Mouse (Mus musculus): Measurements from ENCODE around the gene Uevld.
"Not testable (repeated sequence)": the region's sequence is repeated elsewhere in the genome, so short reads cannot be mapped to it uniquely, and the experiment has no call there.

The Uevld gene

DNA sequence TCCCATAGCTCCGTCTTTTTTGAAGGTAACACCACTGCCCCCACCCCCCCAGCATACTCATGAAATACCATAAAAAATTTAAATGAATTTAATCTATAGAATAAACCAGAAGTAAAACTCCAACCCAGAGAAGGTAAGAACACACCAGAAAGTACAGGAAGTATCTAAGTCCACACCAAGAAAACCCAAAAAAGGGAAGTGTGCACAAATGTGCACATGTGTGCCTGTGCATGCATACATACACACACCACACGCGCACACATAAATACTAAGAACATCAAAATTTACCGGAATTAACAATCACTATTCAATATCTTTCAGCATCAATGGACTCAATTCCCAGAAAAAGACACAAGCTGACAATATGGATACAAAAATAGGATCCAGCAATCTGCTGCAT is 11.6 kb upstream of the Uevld start:
- DNase-seq (ENCODE audit: low spot score in 2 of 2) = no peak

DNA sequence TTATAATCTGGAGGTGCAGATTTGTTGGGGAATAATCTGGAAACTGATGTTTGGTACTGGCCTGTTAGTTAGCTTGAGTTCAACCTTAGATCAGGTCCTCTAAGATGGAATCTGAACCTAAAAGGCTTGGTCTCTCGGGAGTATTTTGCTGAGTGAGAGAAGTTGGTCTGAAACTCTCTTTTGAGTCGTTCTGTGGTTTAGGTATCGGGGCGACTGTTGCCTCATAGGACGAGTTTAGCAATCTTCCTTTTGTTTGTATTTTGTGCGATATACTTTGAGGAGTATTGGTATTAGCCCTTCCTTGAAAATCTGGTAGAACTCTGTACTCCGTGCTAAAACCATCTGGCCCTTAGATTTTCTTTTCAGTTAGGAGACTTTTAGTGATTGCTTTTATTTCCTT is 5.7 kb upstream of the Uevld start:
- DNase-seq (ENCODE audit: low spot score in 2 of 2) = no peak

DNA sequence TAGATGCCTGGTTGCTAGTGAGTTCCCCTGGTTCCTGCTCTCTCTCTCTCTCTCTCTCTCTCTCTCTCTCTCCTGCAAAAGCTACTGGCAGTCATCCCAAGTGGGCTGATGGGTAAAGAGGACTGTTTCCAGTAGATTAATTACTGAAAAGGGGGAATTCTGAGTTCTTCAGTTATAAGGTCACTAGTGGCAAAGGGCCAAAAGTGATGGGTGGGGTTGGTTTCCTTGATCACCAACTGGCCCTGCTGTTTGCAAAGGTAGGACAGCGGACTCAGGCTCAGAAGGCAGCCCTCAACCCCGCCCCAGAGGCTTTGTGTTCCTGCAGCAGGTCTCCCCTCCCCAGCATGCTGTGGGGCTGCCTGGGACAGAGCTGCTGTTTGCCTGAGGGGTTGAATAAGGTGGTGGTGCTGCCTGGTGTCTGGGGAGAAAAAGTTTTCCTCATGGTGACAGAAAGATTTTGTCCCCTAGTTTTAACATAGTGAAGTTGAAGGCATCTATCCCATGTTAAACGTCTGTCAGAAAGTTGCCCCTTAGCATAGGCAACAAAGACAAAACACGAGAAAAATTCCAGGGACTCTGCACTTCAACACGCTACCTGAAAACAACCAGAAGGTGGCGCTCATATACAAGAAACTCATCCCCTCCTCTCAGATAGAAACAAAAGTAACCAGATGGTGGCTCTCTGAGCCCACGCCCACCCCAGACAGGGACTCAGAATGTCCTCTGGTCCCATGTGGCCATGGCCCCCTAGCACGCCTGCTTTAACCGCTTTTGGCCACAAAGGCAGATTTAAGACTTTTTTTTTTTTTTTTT is 4.7 kb upstream of the Uevld start:
- DNase-seq (ENCODE audit: low spot score in 2 of 2) = peak; percentile 56 to 70

DNA sequence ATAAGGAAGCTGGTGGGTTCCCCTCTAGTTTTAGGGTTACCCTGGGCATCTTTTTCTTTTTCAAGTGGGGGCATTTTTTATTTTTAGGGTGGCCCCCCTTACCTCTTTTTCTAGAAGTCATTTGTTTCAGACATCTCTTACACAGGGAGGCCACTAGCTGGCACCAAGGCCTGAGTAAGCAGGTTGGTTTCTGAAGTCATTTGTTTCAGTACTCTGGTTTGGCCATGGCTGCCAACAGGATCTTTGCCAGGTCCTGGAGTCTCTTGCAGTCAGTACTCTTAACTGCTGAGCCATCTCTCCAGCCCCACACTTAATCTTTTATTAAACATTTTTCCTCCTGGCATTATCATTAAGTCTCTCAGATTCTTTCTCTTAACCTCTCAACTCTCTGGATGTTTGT is 3.8 kb upstream of the Uevld start:
- no peak for DNase-seq (ENCODE audit: low spot score in 2 of 2)

DNA sequence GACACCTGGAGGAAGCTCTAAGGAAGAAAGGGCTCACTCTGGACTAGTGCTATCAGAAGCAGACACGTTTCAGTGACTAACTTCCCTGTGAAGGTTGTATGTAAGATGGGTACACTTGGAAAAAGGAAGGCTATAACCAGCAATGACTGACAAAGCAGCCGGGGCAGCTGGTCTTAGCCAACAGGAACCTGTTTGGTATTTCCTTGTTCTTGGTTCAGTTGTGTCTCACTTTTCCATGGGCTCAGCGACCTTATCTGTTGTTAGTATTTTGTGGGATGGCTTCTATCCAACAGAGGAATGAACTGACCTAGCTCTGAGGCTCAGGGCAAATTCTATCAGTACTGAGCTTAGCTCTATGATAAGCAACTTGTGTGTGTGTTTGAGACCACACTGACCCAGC is 2.7 kb upstream of the Uevld start:
- no peak for DNase-seq (ENCODE audit: low spot score in 2 of 2)

DNA sequence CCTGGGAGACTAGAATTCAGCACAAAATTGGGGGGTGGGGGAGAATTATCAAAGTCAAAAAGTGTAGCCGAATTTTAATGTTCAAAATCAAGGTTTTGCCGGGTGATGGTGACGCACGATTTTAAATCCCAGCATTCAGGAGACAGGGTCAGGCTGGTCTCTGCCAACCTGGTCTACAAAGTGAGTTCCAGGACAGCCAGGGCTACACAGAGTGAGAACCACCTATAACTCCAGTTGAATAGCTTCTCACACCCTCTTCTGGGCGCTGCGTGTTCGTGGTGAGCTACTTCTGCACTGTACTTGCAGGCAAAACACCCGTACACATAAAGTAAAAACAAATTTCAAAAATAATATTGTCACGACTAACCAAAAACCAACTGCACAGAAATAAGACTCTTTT is 526 bp upstream of the Uevld start:
- DNase-seq (ENCODE audit: low spot score in 2 of 2) = no peak

DNA sequence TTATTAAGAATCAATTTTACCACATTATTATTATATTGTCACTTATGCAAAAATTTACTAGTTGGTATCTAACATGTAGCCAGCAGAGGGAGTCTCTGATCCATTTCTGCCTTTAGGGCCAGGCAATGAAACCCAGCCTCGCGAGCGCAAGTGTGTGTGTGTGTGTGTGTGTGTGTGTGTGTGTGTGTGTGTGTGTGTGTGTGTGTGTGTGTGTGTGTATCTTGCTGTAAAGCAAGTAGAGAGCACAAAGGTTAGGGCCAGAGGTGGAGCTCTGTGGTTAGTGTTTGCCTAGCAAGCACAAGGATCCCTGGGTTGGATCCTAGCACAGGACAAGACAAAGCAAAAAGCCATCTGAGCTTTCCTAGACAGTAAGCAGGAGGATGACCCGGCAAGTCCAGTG is 22.5 kb downstream of the Uevld start:
- peak in 1 of 2 experiments; percentile 34 for DNase-seq (ENCODE audit: low spot score in 2 of 2)

DNA sequence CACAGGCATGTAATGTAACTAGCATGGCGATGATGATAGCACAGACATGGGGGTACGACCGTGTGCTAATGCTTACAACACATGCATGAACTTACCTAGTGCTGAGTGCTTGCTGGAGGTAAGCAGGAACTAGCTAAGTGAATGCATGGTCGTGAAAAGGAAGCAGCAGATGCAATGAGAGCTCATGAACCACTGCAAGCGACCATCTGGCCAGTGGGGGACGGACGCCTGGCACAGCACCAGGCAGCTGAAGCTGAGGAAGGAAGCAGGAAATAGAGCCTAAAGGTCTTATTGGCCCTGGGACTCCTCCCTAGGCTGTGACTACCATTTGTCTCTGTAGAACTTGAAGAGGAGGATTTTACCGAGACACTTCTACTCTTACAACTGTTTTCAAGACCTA is 23.5 kb downstream of the Uevld start:
- no peak for DNase-seq (ENCODE audit: low spot score in 2 of 2)

DNA sequence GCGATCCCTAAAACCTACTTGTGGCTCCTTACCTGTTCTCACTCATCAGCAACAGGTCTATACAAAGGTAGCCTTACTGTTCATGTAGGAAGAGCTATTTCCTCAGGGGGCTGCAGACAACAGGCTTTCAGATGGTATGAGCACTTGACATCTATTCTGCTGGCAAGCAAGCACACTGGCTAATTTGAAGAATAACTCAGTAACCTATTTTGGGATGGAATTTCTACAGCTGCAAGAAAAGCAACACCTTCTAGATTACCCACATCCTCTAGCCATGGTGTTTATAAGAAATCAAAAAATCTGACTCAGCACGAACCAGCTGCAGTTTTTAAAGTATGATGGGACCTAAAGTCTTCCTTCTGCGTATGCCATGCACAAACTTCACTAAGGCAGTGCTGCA is 27.0 kb downstream of the Uevld start:
- no peak for DNase-seq (ENCODE audit: low spot score in 2 of 2)

DNA sequence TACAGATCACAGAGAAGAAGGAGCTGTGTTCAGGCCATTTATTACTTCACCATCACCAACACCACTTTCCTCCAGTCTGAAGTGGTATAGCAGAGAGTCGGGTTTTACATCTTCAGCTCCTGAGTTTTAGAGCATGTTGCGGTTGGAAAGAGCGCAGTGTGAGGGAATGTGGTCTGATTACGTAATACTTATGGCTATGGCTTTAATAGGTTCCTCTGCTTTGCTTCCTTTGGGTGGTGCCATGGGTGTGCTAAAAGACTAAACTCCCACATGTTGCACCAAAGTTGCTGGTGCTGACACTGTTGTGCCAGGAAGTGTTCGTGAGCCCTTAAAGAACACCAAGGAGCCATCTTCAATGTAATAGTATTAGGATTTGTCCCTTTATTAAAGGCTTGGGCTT is 30.0 kb downstream of the Uevld start:
- no peak for DNase-seq (ENCODE audit: low spot score in 2 of 2)

DNA sequence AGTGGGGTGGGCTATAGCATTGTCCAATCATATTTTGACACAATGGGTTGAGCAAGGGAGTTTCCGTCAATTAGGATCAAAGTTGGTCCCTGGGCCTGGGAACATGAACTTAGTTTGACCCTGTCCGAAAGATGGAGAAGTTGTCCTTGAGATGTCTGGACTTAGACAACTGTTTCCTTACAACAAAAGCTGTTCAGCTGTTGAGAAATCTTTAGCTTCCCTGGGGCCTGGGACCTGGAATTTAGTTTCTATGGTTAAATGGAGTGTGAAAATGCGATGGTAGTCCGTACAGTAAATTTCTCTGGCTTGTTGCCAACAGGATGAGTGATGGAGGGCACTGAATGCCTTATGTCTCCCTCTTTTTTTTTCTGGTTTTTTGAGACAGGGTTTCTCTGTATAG is 36.3 kb downstream of the Uevld start:
- no peak for DNase-seq (ENCODE audit: low spot score in 2 of 2)

DNA sequence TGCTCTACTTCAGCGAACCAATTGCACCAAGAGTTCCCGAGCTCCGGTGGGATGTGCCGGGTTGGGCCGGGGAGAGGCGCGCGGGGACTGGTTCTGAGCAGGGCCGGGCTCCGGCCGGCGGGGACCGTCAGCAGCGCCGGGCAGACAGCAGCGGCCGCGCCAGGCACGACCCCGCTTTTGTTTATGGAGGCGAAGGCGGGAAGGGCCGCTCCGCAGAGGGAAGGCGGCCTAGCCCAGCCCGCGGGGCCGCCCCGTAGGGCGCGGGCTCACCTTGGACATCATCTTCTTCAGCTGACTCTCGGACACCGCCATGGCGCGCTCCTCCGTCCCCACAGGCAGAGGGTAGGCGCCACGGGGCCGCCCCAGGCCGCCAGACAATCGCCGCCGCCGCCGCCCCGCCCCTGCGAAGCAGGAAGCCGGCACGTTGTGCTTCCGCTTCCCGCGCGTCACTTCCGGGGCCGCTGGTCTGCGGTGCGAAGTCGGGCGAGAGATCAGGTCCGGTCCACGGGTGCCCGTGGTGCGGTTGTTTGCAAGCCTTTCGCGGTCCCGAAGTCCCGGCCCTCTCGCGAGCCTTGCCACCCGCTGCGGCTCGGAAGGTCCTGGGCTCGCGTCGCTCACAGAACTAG is 38.7 kb downstream of the Uevld start, which contains the start of gene Tsg101:
Gene Tsg101, minus strand, starts transcription at position 419 of the 626 bp plus-strand sequence.
- DNase-seq (ENCODE audit: low spot score in 2 of 2) = peak; percentile 92

DNA sequence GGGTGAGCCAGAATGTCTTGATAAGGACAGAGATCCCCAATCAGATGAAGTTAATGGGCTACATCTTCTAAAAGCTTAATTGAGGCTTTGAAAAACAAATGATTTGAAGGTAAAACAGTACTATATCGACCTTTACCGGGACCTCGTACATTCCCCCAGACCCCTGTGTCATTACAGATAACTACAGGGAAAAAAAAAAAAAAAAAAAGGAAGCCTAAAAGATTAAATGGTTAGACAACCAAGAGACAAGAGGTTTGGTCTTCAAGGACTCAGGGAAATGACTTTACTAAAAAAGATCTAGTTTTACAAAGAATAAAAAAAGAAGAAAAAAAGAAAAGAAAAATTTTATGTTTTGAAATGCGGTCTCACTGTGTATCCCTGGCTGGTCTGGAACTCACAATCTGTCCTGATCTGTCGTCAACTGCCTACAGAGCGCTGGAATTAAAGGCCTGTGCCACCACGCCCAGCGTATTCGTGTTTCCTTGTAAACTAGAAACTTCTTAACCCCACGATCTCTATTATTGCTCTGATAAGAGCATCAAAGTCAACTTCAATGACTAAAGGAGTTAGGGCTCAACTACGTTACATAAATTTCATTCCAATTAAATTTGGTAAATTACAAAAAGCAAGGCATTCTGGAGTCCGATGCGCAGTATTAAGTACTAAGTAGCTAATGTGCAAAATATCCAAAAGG is 39.5 kb downstream of the Uevld start:
- DNase-seq (ENCODE audit: low spot score in 2 of 2) = no peak

DNA sequence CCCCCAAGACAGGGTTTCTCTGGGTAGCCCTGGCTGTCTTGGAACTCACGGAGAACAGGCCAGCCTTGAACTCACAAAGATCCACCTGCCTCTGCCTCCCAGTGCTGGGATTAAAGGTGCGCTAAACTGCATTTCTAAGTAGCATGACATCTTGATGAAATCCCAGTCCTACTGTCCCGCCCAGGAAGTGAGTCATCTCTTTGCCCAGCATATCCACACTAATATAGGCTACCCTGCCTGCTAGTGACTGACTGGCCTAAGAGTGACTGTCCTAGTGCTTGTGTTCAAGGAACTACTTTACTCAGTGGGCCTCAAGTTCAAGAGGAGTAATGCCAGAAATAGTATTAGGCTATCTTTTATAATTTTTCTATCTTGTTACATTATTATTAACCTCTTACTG is 42.0 kb downstream of the Uevld start:
- no peak for DNase-seq (ENCODE audit: low spot score in 2 of 2)

DNA sequence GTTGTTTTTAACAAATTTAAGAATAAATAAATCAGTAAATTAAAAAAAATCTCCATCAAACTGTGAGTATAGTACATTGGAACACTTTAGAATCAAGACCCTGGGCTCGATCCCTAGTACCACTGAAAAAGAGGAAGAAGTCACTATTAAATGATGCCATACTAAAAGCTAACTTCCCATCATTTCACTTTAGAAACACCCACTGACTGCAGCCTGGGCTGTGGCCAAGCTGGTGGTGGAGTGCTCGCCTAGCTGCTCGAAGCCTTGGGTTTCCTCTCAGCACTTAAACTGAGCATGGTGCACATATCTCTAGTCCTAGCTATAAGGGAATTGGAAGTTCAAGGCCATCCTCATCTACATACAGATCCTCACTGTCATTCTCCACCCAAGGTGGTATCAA is 47.1 kb downstream of the Uevld start:
- no peak for DNase-seq (ENCODE audit: low spot score in 2 of 2)

DNA sequence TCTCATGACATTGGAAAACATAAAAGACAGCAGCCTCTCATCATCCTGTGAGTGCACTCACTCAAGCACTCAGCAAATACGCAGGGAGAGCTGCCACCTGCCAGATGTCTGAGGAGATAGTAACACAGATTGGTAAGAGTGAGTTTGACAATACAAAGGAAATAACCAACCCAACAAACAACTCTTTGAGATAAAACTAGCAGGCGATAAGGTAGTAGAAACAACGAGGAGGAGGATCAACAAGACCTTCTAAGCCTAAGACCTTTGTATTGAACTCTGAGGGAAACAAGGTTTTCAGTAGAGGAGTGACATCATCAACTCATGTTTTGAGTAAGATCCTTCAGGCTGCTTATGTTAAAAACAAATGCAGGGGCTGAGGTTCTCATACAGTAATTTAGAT is 59.0 kb downstream of the Uevld start:
- no peak for DNase-seq (ENCODE audit: low spot score in 2 of 2)

DNA sequence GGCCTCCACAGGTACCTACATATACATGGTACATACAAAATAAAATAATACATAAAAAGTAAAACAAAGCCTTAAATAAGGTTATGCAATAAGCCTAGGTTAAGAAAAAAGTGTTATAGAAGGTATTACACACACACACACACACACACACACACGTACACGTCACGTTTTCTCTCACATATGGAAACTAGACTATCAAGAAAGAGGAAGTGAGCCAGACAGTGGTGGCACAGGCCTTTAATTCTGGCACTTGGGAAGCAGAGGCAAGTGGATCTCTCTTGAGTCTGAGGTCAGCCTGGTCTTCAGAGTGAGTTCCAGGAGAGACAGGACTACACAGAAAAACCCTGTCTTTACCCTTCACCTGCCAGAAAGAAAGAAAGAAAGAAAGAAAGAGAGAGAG is 62.8 kb downstream of the Uevld start:
- peak in 1 of 2 experiments; percentile 39 for DNase-seq (ENCODE audit: low spot score in 2 of 2)

DNA sequence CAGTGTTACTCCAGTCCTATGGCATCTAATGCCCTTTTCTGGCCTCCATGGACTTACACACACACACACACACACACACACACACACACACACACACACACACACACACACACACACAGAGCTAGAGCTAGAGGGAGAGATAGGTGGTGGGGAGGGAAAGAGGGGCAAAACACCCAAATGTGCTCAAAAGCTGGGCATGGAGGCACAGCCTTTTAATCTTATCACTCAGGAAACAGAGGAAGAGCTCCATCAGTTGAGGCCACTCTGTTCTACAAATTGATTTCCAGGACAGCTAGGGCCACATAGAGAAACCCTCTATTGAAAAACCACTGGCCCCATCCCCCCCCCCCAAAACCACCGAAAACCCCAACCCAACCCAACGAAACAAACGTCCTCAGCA is 75.0 kb downstream of the Uevld start:
- DNase-seq (ENCODE audit: low spot score in 2 of 2) = no peak

DNA sequence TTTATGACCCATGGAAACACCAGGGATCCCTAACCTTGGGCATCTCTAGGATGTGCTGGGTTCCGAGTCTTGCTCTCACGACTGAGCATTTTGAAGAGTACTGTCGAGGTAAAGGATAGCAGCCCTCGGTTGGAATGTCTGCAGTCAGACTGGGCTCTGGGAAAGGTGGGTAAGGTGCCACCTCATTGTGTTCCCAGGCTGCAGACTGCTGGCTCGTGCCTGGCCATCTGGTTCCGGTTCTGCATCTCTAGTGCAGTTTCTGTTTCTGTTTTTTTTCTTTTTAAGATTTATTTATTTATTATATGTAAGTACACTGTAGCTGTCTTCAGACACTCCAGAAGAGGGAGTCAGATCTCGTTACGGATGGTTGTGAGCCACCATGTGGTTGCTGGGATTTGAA is 76.4 kb downstream of the Uevld start:
- DNase-seq (ENCODE audit: low spot score in 2 of 2) = not testable (repeated sequence)

DNA sequence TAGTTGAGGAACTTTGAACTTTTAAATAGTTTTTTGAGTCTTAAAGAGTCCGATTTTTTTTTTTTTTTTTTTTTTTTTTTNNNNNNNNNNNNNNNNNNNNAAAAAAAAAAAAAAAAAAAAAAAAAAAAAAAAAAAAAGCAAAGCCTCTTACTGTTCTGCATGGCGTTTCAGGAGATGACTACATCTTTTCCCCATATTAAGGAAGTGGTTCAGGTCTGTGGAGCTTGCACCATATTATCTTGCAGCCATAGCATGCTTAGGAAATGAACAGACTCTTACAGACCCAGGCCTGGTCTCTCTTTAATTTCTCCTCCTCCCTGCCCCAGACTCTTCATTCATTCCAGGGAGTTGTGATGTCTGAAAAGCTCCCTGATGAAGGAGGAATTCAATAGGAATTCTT is 77.3 kb downstream of the Uevld start:
- no peak for DNase-seq (ENCODE audit: low spot score in 2 of 2)

DNA sequence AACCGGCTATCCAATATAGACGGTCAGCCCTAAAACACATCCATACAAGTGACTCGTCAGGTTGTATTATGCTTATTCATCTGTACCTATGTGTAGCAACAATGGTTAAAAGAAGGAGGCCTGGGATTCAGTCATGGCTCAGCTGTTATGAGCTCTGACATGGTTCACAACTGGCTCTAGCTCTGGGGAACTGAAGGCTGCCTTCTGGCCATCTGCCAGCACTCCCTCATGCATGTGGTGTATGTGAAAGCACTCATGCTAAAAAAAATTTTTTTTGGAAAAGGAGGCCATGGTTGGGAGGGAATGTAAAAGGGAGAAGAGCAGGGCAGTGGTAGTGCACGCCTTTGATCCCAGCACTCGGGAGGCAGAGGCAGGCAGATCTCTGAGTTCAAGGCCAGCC is 78.5 kb downstream of the Uevld start:
- no peak for DNase-seq (ENCODE audit: low spot score in 2 of 2)

DNA sequence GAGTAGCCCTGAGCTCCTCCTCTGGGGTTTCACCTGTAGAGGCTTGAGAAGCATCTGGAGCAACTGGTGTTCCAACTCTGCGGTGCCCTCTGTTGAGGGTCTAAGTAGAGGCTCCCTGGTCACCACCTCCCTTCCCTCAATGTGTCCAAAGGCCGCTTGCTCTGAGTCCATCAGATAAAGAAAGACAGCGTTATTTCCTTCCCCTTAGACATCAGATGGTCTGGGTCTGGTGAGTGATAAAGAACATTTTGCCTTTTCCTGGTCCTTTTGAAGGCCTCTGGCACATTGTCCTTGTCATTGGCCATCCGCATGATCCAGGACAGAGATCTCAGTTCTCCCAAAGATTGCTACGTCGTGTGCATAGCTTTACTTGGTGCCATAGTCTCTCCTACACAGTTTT is 81.1 kb downstream of the Uevld start:
- DNase-seq (ENCODE audit: low spot score in 2 of 2) = no peak

DNA sequence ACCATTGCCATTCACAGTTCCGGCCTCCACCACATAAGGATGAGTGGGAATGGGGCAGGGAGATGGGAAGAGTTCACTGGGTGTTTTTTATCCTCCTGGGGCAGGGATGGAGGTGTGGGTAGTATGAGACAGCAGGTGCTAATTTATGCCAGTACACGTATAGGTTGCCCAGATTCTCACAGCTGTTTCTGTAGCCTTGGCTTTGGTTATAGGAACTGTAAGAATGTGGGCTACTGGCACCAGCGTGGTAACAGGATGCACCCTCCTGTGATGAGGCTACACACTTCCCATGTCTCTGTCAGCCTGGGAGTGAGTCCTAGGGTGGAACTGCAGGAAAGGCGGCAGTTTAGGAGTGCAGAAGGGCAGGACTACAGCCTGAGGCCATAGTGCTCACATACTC is 81.5 kb downstream of the Uevld start:
- DNase-seq (ENCODE audit: low spot score in 2 of 2) = no peak
